Mouse (Mus musculus): ENCODE results near the gene Fev. TPM values are rescaled to one million over a fixed set of nuclear protein-coding genes. Genes with fewer than 3 reads are reported as not detected.
A peak's percentile ranks its signal among the peaks of the same experiment; 100 is the strongest.

Fev gene
- polyA plus RNA-seq, 1 experiment from 2014 or later, result 0.23 TPM

DNA sequence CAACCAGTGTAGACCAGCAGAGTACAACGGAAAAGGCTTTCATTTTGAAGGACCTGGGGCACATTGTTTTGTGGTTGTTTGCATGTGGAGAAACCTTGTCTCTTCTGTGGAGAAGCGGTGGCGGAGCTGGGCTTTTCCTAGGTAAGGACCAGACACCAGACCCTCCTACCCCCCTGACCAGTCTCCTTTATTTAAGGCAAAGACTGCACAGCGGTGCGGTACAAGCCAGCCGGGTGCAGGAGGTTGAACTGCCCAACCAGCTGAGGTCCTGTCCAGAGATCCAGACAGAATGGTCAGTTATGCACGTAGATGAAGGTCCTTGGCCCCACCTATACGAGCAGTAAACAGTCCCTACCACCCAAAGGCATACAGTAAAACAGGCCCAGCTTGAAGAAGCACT, 2.4 kb downstream of the Fev start:
- peak overlapping the region; percentile 28; the same call in 1 of the 2 replicates for H3K4me3 ChIP-seq (ENCODE audit: low read depth, low read length)
- ATAC-seq (replicated peaks; ENCODE audit: low FRiP score), result no peak
- H3K27me3 ChIP-seq (replicated peaks; ENCODE audit: control insufficient read depth, insufficient read depth, low read length), result peaks cover 85% of the 10 kb centered on the region

DNA sequence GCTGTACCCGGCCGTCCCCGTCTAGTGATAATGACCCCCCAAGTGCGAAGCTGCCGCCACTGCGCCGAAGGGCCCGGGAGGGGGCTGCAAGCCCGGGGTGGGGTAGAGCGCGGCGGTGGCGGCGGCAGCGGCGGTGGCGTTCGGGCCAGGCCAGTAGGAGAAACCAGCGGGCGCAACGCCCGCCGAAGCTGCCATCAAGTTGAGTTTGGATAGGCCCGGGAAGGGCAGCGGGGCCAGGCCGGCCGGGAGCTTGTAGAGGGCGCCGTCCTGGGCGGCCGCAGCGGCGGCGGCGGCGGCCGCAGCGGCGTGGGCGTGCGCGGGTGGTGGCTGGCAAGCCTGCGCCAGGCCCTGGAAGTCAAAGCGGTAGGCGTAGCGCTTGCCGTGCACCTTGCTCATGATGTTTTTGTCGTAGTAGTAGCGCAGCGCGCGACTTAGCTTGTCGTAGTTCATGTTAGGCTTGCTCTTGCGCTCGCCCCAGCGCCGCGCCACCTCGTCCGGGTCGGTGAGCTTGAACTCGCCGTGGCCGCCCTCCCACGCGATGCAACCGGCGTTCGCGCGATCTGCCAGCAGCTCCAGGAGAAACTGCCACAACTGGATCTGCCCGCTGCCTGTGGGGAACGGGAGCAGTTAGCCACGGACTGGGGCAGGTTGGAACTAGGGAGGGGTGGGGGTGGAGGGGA, 3.0 kb downstream of the Fev start:
- DNase-seq (ENCODE audit: low spot score) (no peak), ATAC-seq (replicated peaks; ENCODE audit: low FRiP score) (no peak)
- no peak overlapping the region for H3K9ac ChIP-seq (ENCODE audit: low read depth, low read length)
- H3K27ac ChIP-seq (ENCODE audit: low read depth, low read length), result no peak overlapping the region
- H3K4me1 ChIP-seq (replicated peaks; ENCODE audit: control insufficient read depth, insufficient read depth, low read length), result peaks cover 9% of the 10 kb centered on the region; the same call in 1 of the 2 replicates
- WGBS, result 2% methylated on average over 74 of the region's 74 CpGs
- no peaks in the 10 kb centered on the region for H3K36me3 ChIP-seq (ENCODE audit: control insufficient read depth, insufficient read depth, low read length)
- peaks cover 81% of the 10 kb centered on the region for H3K27me3 ChIP-seq (replicated peaks; ENCODE audit: control insufficient read depth, insufficient read depth, low read length)
- peak overlapping the region; percentile 56 for H3K4me2 ChIP-seq
- H3K9me3 ChIP-seq (ENCODE audit: control insufficient read depth, low read length), result no peaks in the 10 kb centered on the region
- H3K4me3 ChIP-seq (ENCODE audit: low read depth, low read length), result peak overlapping the region; percentile 28

More for the DNA sequence above, 2.4 kb downstream of the Fev start:
- DNase-seq (ENCODE audit: low spot score), result no peak
- H3K4me1 ChIP-seq (replicated peaks; ENCODE audit: control insufficient read depth, insufficient read depth, low read length), result peaks cover 9% of the 10 kb centered on the region; the same call in 1 of the 2 replicates
- no peak overlapping the region for H3K9ac ChIP-seq (ENCODE audit: low read depth, low read length)
- H3K9me3 ChIP-seq (ENCODE audit: control insufficient read depth, low read length), result no peaks in the 10 kb centered on the region
- H3K36me3 ChIP-seq (ENCODE audit: control insufficient read depth, insufficient read depth, low read length), result no peaks in the 10 kb centered on the region
- peak overlapping the region; percentile 56 for H3K4me2 ChIP-seq
- H3K27ac ChIP-seq (ENCODE audit: low read depth, low read length), result no peak overlapping the region
- WGBS, result 4% methylated on average over 8 of the region's 8 CpGs

DNA sequence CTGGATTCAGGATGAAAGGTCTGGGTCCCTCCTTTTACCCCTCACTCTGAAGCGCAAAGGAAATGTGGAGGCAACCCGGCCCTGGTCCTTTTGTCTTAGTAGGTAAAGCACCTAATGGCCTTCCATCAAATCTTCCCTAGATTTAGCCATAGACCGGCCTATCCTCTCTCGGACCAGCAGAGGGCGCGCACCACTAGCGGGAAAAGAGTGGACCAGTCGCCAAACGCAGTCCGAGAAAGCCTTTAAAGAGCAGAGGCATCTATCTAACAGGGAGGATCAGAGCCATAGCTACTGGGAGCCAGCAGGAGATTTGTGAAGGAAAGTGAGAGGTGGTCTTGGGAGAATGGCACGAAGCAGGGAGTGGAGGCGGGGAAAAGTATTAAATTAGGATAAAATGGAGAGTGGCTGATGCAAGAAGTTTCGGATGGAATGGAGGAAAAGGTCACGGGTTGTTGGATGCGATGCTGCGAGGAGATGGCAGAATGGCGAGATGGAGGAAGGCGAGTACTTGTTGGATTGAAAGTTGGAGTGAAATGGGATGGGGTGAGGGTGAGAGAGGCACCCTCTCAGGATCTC, 4.3 kb downstream of the Fev start:
- ATAC-seq (replicated peaks; ENCODE audit: low FRiP score), result no peak
- Histone ChIP-seq H3K9ac (ENCODE audit: low read depth, low read length) (no peak overlapping the region), H3K4me3 (ENCODE audit: low read depth, low read length) (no peak overlapping the region), H3K36me3 (ENCODE audit: control insufficient read depth, insufficient read depth, low read length) (no peaks in the 10 kb centered on the region), H3K4me2 (no peak overlapping the region), H3K4me1 (replicated peaks; ENCODE audit: control insufficient read depth, insufficient read depth, low read length) (peaks cover 9% of the 10 kb centered on the region; the same call in 1 of the 2 replicates), H3K9me3 (ENCODE audit: control insufficient read depth, low read length) (no peaks in the 10 kb centered on the region), H3K27me3 (replicated peaks; ENCODE audit: control insufficient read depth, insufficient read depth, low read length) (peaks cover 69% of the 10 kb centered on the region), H3K27ac (ENCODE audit: low read depth, low read length) (no peak overlapping the region)
- no peak for DNase-seq (ENCODE audit: low spot score)
- 5% methylated on average over 18 of the region's 18 CpGs for WGBS

DNA sequence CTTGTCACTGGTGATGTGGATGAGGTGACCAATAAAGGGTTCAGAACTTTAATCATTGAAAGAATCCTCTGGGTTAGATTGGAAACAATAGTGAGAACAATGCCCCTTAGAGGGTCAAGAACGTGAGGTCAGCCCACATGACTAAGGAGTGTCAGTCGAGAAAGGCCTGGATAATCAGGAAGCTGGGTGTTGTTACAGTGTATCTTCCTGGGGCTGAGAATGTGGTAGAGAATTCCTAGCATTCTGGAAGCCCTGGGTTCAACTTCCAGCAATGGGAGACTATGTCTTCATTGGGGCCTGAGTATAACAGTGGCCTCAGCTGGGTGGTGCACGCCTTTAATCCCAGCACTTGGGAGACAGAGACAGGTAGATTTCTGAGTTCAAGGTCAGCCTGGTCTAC, 8.0 kb downstream of the Fev start:
- H3K27ac ChIP-seq (ENCODE audit: low read depth, low read length), result no peak overlapping the region
- DNase-seq (ENCODE audit: low spot score), result no peak
- H3K27me3 ChIP-seq (replicated peaks; ENCODE audit: control insufficient read depth, insufficient read depth, low read length), result peaks cover 32% of the 10 kb centered on the region
- peaks cover 3% of the 10 kb centered on the region; the same call in 1 of the 2 replicates for H3K4me1 ChIP-seq (replicated peaks; ENCODE audit: control insufficient read depth, insufficient read depth, low read length)
- H3K4me3 ChIP-seq (ENCODE audit: low read depth, low read length), result no peak overlapping the region
- H3K4me2 ChIP-seq, result no peak overlapping the region
- no peaks in the 10 kb centered on the region for H3K36me3 ChIP-seq (ENCODE audit: control insufficient read depth, insufficient read depth, low read length)
- ATAC-seq (replicated peaks; ENCODE audit: low FRiP score), result no peak
- no peak overlapping the region for H3K9ac ChIP-seq (ENCODE audit: low read depth, low read length)
- no peaks in the 10 kb centered on the region for H3K9me3 ChIP-seq (ENCODE audit: control insufficient read depth, low read length)
- WGBS, result 41% methylated on average over 3 of the region's 3 CpGs

DNA sequence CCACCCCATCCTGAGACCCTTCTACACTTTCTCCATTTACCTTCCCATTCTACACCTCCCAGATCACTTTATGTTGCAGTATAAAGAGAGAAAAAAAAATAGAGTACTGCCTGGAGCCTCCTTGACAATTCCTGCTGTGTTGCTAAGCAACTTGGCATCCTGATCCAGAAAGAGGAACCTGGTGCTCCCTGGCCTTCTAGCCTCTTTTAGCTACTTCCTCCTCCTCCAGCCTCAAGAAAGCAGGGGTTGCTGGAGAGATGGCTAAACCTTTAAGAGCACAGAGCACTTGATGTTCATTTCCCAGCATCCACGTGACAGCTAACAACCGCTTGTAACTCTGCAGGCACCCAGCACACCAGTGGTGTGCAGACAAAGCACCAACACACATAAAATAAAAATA, 13.0 kb downstream of the Fev start:
- Histone ChIP-seq H3K27ac (ENCODE audit: low read depth, low read length) (no peak overlapping the region), H3K4me2 (no peak overlapping the region), H3K9me3 (ENCODE audit: control insufficient read depth, low read length) (no peaks in the 10 kb centered on the region), H3K4me3 (ENCODE audit: low read depth, low read length) (no peak overlapping the region), H3K4me1 (replicated peaks; ENCODE audit: control insufficient read depth, insufficient read depth, low read length) (no peaks in the 10 kb centered on the region), H3K27me3 (replicated peaks; ENCODE audit: control insufficient read depth, insufficient read depth, low read length) (no peaks in the 10 kb centered on the region; the same call in none of the 2 replicates), H3K9ac (ENCODE audit: low read depth, low read length) (no peak overlapping the region), H3K36me3 (ENCODE audit: control insufficient read depth, insufficient read depth, low read length) (no peaks in the 10 kb centered on the region)
- ATAC-seq (replicated peaks; ENCODE audit: low FRiP score), result no peak
- DNase-seq (ENCODE audit: low spot score), result no peak
- WGBS, result 69% methylated on average over 2 of the region's 2 CpGs

DNA sequence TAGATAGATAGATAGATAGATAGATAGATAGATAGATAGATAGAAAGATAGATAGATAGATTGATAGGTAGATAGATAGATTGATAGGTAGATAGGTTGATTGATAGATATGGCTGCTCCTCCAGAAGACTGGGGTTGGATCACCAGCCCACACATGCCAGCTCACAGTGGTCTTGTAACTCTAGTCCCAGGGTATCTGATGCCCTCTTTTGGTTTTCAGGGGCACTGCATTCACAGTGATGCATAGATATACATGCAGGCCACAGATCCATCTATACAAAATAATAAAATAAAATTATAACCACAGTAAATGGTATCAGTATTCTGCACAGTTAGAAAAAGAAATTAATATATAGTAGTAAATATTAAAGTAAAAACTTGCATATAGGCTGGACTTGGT, 23.4 kb downstream of the Fev start:
- Histone ChIP-seq H3K27me3 (replicated peaks; ENCODE audit: control insufficient read depth, insufficient read depth, low read length) (peaks cover 36% of the 10 kb centered on the region), H3K9me3 (ENCODE audit: control insufficient read depth, low read length) (no peaks in the 10 kb centered on the region), H3K36me3 (ENCODE audit: control insufficient read depth, insufficient read depth, low read length) (no peaks in the 10 kb centered on the region), H3K4me1 (replicated peaks; ENCODE audit: control insufficient read depth, insufficient read depth, low read length) (no peaks in the 10 kb centered on the region), H3K4me3 (ENCODE audit: low read depth, low read length) (no peak overlapping the region), H3K4me2 (no peak overlapping the region), H3K27ac (ENCODE audit: low read depth, low read length) (no peak overlapping the region), H3K9ac (ENCODE audit: low read depth, low read length) (no peak overlapping the region)
- ATAC-seq (replicated peaks; ENCODE audit: low FRiP score), result no peak
- no peak for DNase-seq (ENCODE audit: low spot score)

DNA sequence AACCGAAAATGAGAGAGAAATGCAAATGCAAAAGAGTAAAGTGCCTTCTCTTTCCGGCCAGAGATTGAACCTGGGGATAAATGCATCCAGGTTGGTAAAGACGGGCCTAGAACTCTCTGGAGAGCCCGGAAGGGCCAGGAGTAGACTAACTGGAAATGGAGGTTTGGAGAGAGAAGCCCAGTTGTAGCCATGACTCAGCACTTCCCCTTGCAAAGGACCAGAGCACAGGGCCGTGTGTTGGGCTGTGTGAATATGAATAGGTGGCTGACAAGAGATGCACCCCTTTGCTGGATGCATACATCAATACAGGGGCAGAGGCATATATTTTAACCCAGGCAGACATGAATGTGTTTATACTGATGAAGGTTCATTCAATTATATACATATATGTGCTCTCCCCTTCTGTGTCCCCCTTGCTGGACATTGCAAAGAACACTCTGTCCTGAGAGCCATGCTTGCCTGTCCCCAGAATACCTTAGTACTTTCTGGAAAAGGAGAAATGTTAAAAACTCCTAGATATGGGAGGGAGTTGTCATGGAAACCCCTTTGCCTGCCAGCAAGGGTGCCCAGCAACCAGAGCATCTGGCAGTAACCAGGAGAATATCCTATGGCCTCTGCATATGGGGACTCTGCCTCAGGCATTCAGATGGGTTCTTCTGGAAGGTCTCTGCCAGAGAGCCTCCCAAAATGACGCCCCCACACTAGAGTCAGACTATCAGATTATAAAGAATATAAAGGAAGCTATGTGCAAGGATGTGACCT, 25.8 kb downstream of the Fev start:
- DNase-seq (ENCODE audit: low spot score) (no peak), ATAC-seq (replicated peaks; ENCODE audit: low FRiP score) (no peak)
- no peak overlapping the region for H3K4me2 ChIP-seq
- 34% methylated on average over 6 of the region's 6 CpGs for WGBS
- no peak overlapping the region for H3K4me3 ChIP-seq (ENCODE audit: low read depth, low read length)
- no peak overlapping the region for H3K27ac ChIP-seq (ENCODE audit: low read depth, low read length)
- no peak overlapping the region for H3K9ac ChIP-seq (ENCODE audit: low read depth, low read length)
- no peaks in the 10 kb centered on the region for H3K9me3 ChIP-seq (ENCODE audit: control insufficient read depth, low read length)
- no peaks in the 10 kb centered on the region for H3K36me3 ChIP-seq (ENCODE audit: control insufficient read depth, insufficient read depth, low read length)
- H3K4me1 ChIP-seq (replicated peaks; ENCODE audit: control insufficient read depth, insufficient read depth, low read length), result peaks cover 9% of the 10 kb centered on the region
- H3K27me3 ChIP-seq (replicated peaks; ENCODE audit: control insufficient read depth, insufficient read depth, low read length), result peaks cover 59% of the 10 kb centered on the region

DNA sequence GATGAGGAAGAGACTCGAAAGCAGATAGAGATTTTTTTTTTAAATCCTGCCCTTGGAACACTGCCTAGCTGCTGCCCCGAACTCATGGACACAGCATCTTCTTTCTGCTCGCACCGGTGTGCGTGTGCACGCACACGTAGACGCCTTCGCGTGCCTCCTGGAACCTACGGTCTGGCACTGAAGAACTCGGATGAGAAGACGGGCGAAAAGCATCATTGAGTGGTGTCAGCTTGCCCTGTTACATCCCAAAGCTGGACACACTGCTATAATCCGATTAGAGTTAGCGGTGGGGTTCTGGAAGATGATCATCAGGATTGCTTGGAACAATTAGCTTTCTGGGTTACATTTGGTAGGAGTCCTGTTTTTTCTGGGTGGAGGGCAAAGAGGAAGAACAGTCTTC, 26.4 kb downstream of the Fev start:
- Histone ChIP-seq H3K27ac (ENCODE audit: low read depth, low read length) (no peak overlapping the region), H3K27me3 (replicated peaks; ENCODE audit: control insufficient read depth, insufficient read depth, low read length) (peaks cover 65% of the 10 kb centered on the region), H3K4me1 (replicated peaks; ENCODE audit: control insufficient read depth, insufficient read depth, low read length) (peaks cover 9% of the 10 kb centered on the region), H3K4me3 (ENCODE audit: low read depth, low read length) (peak overlapping the region; percentile 18; the same call in 1 of the 2 replicates), H3K4me2 (peak overlapping the region; percentile 46), H3K9me3 (ENCODE audit: control insufficient read depth, low read length) (no peaks in the 10 kb centered on the region), H3K36me3 (ENCODE audit: control insufficient read depth, insufficient read depth, low read length) (no peaks in the 10 kb centered on the region), H3K9ac (ENCODE audit: low read depth, low read length) (no peak overlapping the region)
- WGBS, result 10% methylated on average over 16 of the region's 16 CpGs
- DNase-seq (ENCODE audit: low spot score) (no peak), ATAC-seq (replicated peaks; ENCODE audit: low FRiP score) (no peak)

Measured in liver, embryonic 11.5 days (tissue).